ENCODE assay signal across 8 mouse cellular contexts in genomic region chr2:172207003-172207402, GRCm38 (mm10). TPM values are rescaled to one million over a fixed set of nuclear protein-coding genes. Genes with fewer than 3 reads are reported as not detected.
A peak's percentile ranks its signal among the peaks of the same experiment; 100 is the strongest.
DNase-seq lines count a peak whose midpoint lies in the region; ATAC-seq and TF ChIP-seq lines count a peak whose summit lies in the region.

No protein-coding gene starts in this region.

- H3K4me1 ChIP-seq in E14TG2a.4 (replicated peaks; ENCODE audit: low read depth, low read length): no peaks in the 10 kb centered on the region
- no peaks in the 10 kb centered on the region for H3K4me1 ChIP-seq in lung, adult 2 months (ENCODE audit: control insufficient read depth, insufficient read depth, low read length)

- no peaks in the 10 kb centered on the region for H3K36me3 ChIP-seq in E14TG2a.4 (ENCODE audit: insufficient read depth, low read length)

- ATAC-seq in granulocyte monocyte progenitor cell, adult 5-6 weeks (replicated peaks; ENCODE audit: poor library complexity, severe bottlenecking): peak; percentile 68

- H3K4me3 ChIP-seq in E14TG2a.4 (replicated peaks; ENCODE audit: low read length): no peak overlapping the region
- no peak overlapping the region for H3K4me3 ChIP-seq in lung, adult 2 months (replicated peaks; ENCODE audit: extremely low read depth, low read depth, low read length)

- TF ChIP-seq CTCF in E14TG2a.4 (conservative IDR thresholded peaks at IDR 0.05; ENCODE audit: low read length): peak; percentile 78
- TF ChIP-seq CTCF in lung, adult 2 months (IDR thresholded peaks at IDR 0.05; ENCODE audit: insufficient read depth, low read length): peak; percentile 92

- peak; percentile 88 for DNase-seq in adrenal gland, postnatal 10 days
- DNase-seq in embryo, embryonic 9.5 days (ENCODE audit: extremely low spot score): peak; percentile 79
- peak; percentile 76 to 93 for DNase-seq in layer of hippocampus, adult 18-20 months (ENCODE audit: low spot score in 2 of 2)
- peak; percentile 68 for DNase-seq in lung, adult 2 months
- DNase-seq in retina, embryonic 14.5 days (ENCODE audit: low spot score): peak; percentile 88
- peak; percentile 54 to 76 for DNase-seq in urinary bladder, postnatal 36 days (ENCODE audit: low spot score in 2 of 2)

- WGBS in lung, adult 2 months: 9% methylated on average over 11 of the region's 11 CpGs

- peaks cover 14% of the 10 kb centered on the region for H3K9me3 ChIP-seq in E14TG2a.4 (ENCODE audit: low read length)

- TF ChIP-seq POLR2A in lung, adult 2 months (IDR thresholded peaks at IDR 0.05; ENCODE audit: borderline replicate concordance, extremely low read depth, low read depth, low read length): no peak

- no peaks in the 10 kb centered on the region for H3K27me3 ChIP-seq in E14TG2a.4 (ENCODE audit: insufficient read depth, low read length)

RNA-seq across cellular contexts. Expression of gene Mc3r, which starts 41.3 kb away (rescaled TPM):
- not detected for total RNA-seq in adrenal gland, postnatal 10 days (2021)
- total RNA-seq in granulocyte monocyte progenitor cell, adult 5-6 weeks (2014; fragmentation: Nextera tagmentation): not detected in 2 replicates
- total RNA-seq in granulocyte monocyte progenitor cell, adult 5-6 weeks (2017): not detected in 2 replicates
- total RNA-seq in layer of hippocampus, adult 18-20 months (2021): under 1 TPM; 0.22 to 0.28 TPM
- polyA plus RNA-seq in lung, adult 2 months (2012; rRNA removed): not detected in 2 replicates
